Mouse (Mus musculus) CH12.LX (cell line): ENCODE results near the gene Thsd7b. TPM values are rescaled to one million over a fixed set of nuclear protein-coding genes. Genes with fewer than 3 reads are reported as not detected.

Experiments
- DNase-seq: peaks from one replicate; pipeline ENCODE4 v3.0.0-alpha.2; 2013; ENCODE audit errors: extremely low read depth
- H3K27ac ChIP-seq: 2 replicates; pipeline ENCODE4 v1.5.1; 2012; ENCODE audit warnings: low read depth, mild to moderate bottlenecking, control low read depth, moderate library complexity; ENCODE audit not compliant: insufficient read depth
- H3K27me3 ChIP-seq: replicated peaks from 2 replicates; pipeline ENCODE3; 2012; ENCODE audit warnings: inconsistent platforms
- H3K36me3 ChIP-seq, 2 experiments: replicated peaks in 1 of 2; 2 replicates each; pipeline versions ENCODE3 to v1.6.1; 2012; ENCODE audit warnings: inconsistent platforms in 1 of 2, low read length in 1 of 2, mild to moderate bottlenecking in 1 of 2, mixed read lengths in 1 of 2, moderate library complexity in 1 of 2; ENCODE audit not compliant: control insufficient read depth in 1 of 2, insufficient read depth in 1 of 2
- H3K4me1 ChIP-seq, 2 experiments: 2 replicates each; pipeline ENCODE4 v1.6.1; 2012; ENCODE audit warnings: inconsistent platforms in 1 of 2, moderate library complexity in 1 of 2; ENCODE audit not compliant: insufficient read depth in 2 of 2, control insufficient read depth in 1 of 2
- H3K4me2 ChIP-seq: 2 replicates; pipeline ENCODE4 v1.6.1; 2012; ENCODE audit warnings: low read depth, mild to moderate bottlenecking, control low read depth; ENCODE audit not compliant: poor library complexity, insufficient read depth, severe bottlenecking
- H3K4me3 ChIP-seq, 3 experiments: fragments of 150-350 bp in 1 of 3; sonication (generic) in 1 of 3; replicated peaks in 1 of 3; 2 replicates each; pipeline versions ENCODE3 to v1.5.1; 2011 to 2012; ENCODE audit warnings: low read depth in 2 of 3, low read length in 2 of 3, mild to moderate bottlenecking in 2 of 3, moderate library complexity in 2 of 3, control low read depth in 1 of 3, improper control_type of control experiment in 1 of 3, inconsistent platforms in 1 of 3, mixed read lengths in 1 of 3; ENCODE audit not compliant: poor library complexity in 1 of 3
- H3K79me2 ChIP-seq: replicated peaks from 2 replicates; pipeline ENCODE4 v1.6.1; 2012; ENCODE audit warnings: mild to moderate bottlenecking, moderate library complexity; ENCODE audit not compliant: control insufficient read depth, poor library complexity, insufficient read depth, severe bottlenecking; ENCODE audit errors: extremely low read depth
- H3K9ac ChIP-seq: 2 replicates; pipeline ENCODE4 v1.6.1; 2012; ENCODE audit warnings: low read depth, mild to moderate bottlenecking, control low read depth, moderate library complexity; ENCODE audit not compliant: insufficient read depth
- H3K9me3 ChIP-seq: replicated peaks from 2 replicates; pipeline ENCODE3; 2012; ENCODE audit warnings: low read length, inconsistent platforms, mixed read lengths
- BHLHE40 ChIP-seq: IDR thresholded peaks from 2 replicates; pipeline ENCODE4 v1.6.1; 2011; ENCODE audit warnings: mild to moderate bottlenecking, low read depth, low read length, improper control_type of control experiment
- CHD1 ChIP-seq: IDR thresholded peaks from 2 replicates; pipeline ENCODE4 v1.6.1; 2012; ENCODE audit warnings: low read depth, low read length, improper control_type of control experiment, inconsistent platforms
- CTCF ChIP-seq, 2 experiments: IDR thresholded peaks in 1 of 2; conservative IDR thresholded peaks in 1 of 2; 2 replicates each; pipeline ENCODE4 v1.5.1; 2011 to 2012; ENCODE audit warnings: low read depth in 2 of 2, low read length in 2 of 2, improper control_type of control experiment in 1 of 2, inconsistent platforms in 1 of 2, mild to moderate bottlenecking in 1 of 2, moderate library complexity in 1 of 2
- ETS1 ChIP-seq: conservative IDR thresholded peaks from 2 replicates; pipeline ENCODE4 v1.6.1; 2012; ENCODE audit warnings: low read depth, mild to moderate bottlenecking, inconsistent platforms, low read length, improper control_type of control experiment, moderate library complexity
- GABPA ChIP-seq: IDR thresholded peaks from 2 replicates; pipeline ENCODE4 v1.6.1; 2012; ENCODE audit warnings: low read depth, low read length, improper control_type of control experiment, inconsistent platforms; ENCODE audit not compliant: insufficient replicate concordance
- HCFC1 ChIP-seq: IDR thresholded peaks from 2 replicates; pipeline ENCODE4 v1.6.1; 2012; ENCODE audit warnings: low read depth, mild to moderate bottlenecking, inconsistent platforms, low read length, improper control_type of control experiment
- IRF4 ChIP-seq: IDR thresholded peaks from 2 replicates; pipeline ENCODE4 v1.6.1; 2014; ENCODE audit warnings: low read depth, mild to moderate bottlenecking, inconsistent platforms, low read length, improper control_type of control experiment
- JUN ChIP-seq: IDR thresholded peaks from 2 replicates; pipeline ENCODE4 v1.6.1; 2011; ENCODE audit warnings: low read depth, mild to moderate bottlenecking, low read length, improper control_type of control experiment, moderate library complexity; ENCODE audit not compliant: insufficient read depth
- KAT2A ChIP-seq: IDR thresholded peaks from 2 replicates; pipeline ENCODE4 v1.6.1; 2012; ENCODE audit warnings: low read length, improper control_type of control experiment, inconsistent platforms; ENCODE audit not compliant: insufficient replicate concordance
- MAFK ChIP-seq: IDR thresholded peaks from 2 replicates; pipeline ENCODE4 v1.6.1; 2011; ENCODE audit warnings: low read length, improper control_type of control experiment; ENCODE audit not compliant: insufficient replicate concordance
- MXI1 ChIP-seq: IDR thresholded peaks from 2 replicates; pipeline ENCODE4 v1.6.1; 2011; ENCODE audit warnings: mild to moderate bottlenecking, low read depth, low read length, improper control_type of control experiment
- MYC ChIP-seq: IDR thresholded peaks from 2 replicates; pipeline ENCODE4 v1.6.1; 2011; ENCODE audit warnings: low read depth, mild to moderate bottlenecking, improper control_type of control experiment, low read length
- NELFE ChIP-seq: IDR thresholded peaks from 2 replicates; pipeline ENCODE4 v1.6.1; 2011; ENCODE audit warnings: low read depth, low read length, improper control_type of control experiment
- NRF1 ChIP-seq: IDR thresholded peaks from 2 replicates; pipeline ENCODE4 v1.6.1; 2014; ENCODE audit warnings: low read depth, mild to moderate bottlenecking, inconsistent platforms, low read length, improper control_type of control experiment, moderate library complexity
- PAX5 ChIP-seq: IDR thresholded peaks from 2 replicates; pipeline ENCODE4 v1.6.1; 2012; ENCODE audit warnings: low read length, inconsistent platforms, mixed read lengths
- POLR2AphosphoS2 ChIP-seq: IDR thresholded peaks from 2 replicates; pipeline ENCODE4 v1.6.1; 2011; ENCODE audit warnings: low read depth, low read length, improper control_type of control experiment
- RAD21 ChIP-seq: IDR thresholded peaks from 2 replicates; pipeline ENCODE4 v1.6.1; 2011; ENCODE audit warnings: low read depth, mild to moderate bottlenecking, low read length, improper control_type of control experiment, moderate library complexity
- SMC3 ChIP-seq: IDR thresholded peaks from 2 replicates; pipeline ENCODE4 v1.6.1; 2011; ENCODE audit warnings: low read depth, low read length, improper control_type of control experiment
- TBP ChIP-seq: conservative IDR thresholded peaks from 2 replicates; pipeline ENCODE4 v1.6.1; 2011; ENCODE audit warnings: low read depth, low read length, improper control_type of control experiment
- UBTF ChIP-seq: IDR thresholded peaks from 2 replicates; pipeline ENCODE4 v1.6.1; 2012; ENCODE audit warnings: low read depth, mild to moderate bottlenecking, inconsistent platforms, low read length, improper control_type of control experiment, moderate library complexity
- USF1 ChIP-seq: IDR thresholded peaks from 2 replicates; pipeline ENCODE4 v1.6.1; 2014; ENCODE audit warnings: low read depth, mild to moderate bottlenecking, inconsistent platforms, low read length, improper control_type of control experiment
- USF2 ChIP-seq: conservative IDR thresholded peaks from 2 replicates; pipeline ENCODE4 v1.6.1; 2011; ENCODE audit warnings: low read depth, low read length, improper control_type of control experiment
- ZC3H11A ChIP-seq: IDR thresholded peaks from 2 replicates; pipeline ENCODE4 v1.6.1; 2012; ENCODE audit warnings: low read depth, mild to moderate bottlenecking, inconsistent platforms, low read length, improper control_type of control experiment
- ZKSCAN1 ChIP-seq: IDR thresholded peaks from 2 replicates; pipeline ENCODE4 v1.6.1; 2012; ENCODE audit warnings: low read depth, inconsistent platforms, low read length, improper control_type of control experiment, borderline replicate concordance
- ZMIZ1 ChIP-seq: IDR thresholded peaks from 2 replicates; pipeline ENCODE4 v1.6.1; 2012; ENCODE audit warnings: low read depth, mild to moderate bottlenecking, inconsistent platforms, low read length, improper control_type of control experiment
- ZNF384 ChIP-seq: IDR thresholded peaks from 2 replicates; pipeline ENCODE4 v1.6.1; 2012; ENCODE audit warnings: low read depth, low read length, improper control_type of control experiment, inconsistent platforms
- dilution Hi-C: fragments of 300-500 bp; cut with MboI; formaldehyde crosslinking; loops from 2 replicates; pipeline ENCODE4 v1.14.3; 2020; ENCODE audit warnings: low sequenced_read_pairs; ENCODE audit not compliant: extremely low pct_unique_long_range_greater_than_20kb, extremely low pct_ligation_motif_present
- in situ Hi-C: fragments of 300-500 bp; cut with MboI; formaldehyde crosslinking; loops from 3 replicates; pipeline ENCODE4 v1.14.3; 2019; ENCODE audit warnings: low sequenced_read_pairs, low pct_ligation_motif_present, low pct_unique_long_range_greater_than_20kb, mixed read lengths
- polyA plus RNA-seq: library from polyadenylated mRNA; unstranded; fragments of >175 nt; gene quantifications from 2 replicates; pipeline ENCODE4 v1.2.1, GENCODE M21; 2012; ENCODE audit warnings: low read depth; ENCODE audit not compliant: insufficient read length
- total RNA-seq, 2 experiments: library from RNA; depleted of rRNA; stranded (reverse); fragments of 300-350 nt in 1 of 2; fragments of >200 nt in 1 of 2; gene quantifications; 2 replicates each; pipeline ENCODE4 v1.2.3; 2012 to 2014

The Thsd7b gene
- total and polyA plus RNA-seq, 3 experiments, result not detected

DNA sequence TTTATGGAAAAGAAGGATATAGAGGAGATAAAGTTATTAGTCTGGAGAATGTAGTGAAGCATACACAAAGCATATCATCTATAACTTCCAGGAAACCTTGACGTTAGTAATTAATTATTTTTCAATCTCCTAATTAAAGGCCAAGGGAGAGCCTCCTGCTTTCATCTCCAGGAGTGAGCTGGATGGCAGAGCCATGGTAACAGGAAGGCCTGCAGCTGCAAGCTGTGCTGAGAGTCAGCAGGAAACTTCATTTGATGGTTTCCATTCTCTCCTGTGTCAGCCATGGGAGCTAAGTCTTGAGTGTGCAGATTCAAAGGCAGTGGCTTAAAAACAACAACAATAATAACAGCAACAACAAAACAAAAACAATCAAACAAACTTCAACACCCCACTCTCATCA, 507.5 kb downstream of the Thsd7b start:
- no peak overlapping the region for H3K9ac ChIP-seq
- TF ChIP-seq ZC3H11A (no peak), GABPA (no peak), MAFK (no peak)
- TF ChIP-seq, all 38 proteins: peak for 0
- dilution Hi-C loops, result no loop called here
- no peaks in the 10 kb centered on the region for H3K79me2 ChIP-seq
- no peak overlapping the region for H3K27ac ChIP-seq
- no peaks in the 10 kb centered on the region for H3K36me3 ChIP-seq
- in situ Hi-C loops, result no loop called here
- DNase-seq, result no peak
- no peak overlapping the region for H3K4me2 ChIP-seq
- no peaks in the 10 kb centered on the region for H3K27me3 ChIP-seq
- H3K4me3 ChIP-seq, result no peak overlapping the region
- no peaks in the 10 kb centered on the region for H3K9me3 ChIP-seq
- peaks cover 0 to 6% of the 10 kb centered on the region in 2 experiments; a peak in 2 of 4 replicates for H3K4me1 ChIP-seq

DNA sequence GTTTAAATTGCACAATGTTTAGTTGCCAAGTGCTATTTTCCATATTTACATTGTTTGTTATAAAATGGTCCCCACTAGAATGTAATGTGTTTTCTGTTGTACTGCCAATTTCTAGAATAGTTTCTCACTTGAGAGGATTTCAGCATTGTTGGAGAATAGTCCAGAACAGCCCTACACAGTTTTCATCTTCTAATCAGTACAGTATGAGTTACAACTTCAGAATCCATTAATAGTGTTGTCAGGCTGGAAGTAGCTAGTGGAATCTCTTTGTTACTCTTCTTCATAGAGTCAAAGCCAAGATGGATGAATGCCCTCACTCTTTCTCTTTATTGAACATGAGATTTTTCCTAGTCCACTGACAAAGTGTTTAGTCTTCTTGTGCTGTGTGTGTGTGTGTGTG, 525.4 kb downstream of the Thsd7b start:
- TF ChIP-seq BHLHE40 (no peak), USF2 (no peak), TBP (no peak)
- Histone ChIP-seq H3K9ac (no peak overlapping the region), H3K36me3 (no peaks in the 10 kb centered on the region), H3K27me3 (no peaks in the 10 kb centered on the region), H3K4me2 (no peak overlapping the region), H3K9me3 (no peaks in the 10 kb centered on the region), H3K4me1 (no peaks in the 10 kb centered on the region), H3K79me2 (no peaks in the 10 kb centered on the region), H3K27ac (no peak overlapping the region), H3K4me3 (no peak overlapping the region)
- dilution Hi-C loops, result no loop called here
- in situ Hi-C loops, result no loop called here
- DNase-seq, result no peak

DNA sequence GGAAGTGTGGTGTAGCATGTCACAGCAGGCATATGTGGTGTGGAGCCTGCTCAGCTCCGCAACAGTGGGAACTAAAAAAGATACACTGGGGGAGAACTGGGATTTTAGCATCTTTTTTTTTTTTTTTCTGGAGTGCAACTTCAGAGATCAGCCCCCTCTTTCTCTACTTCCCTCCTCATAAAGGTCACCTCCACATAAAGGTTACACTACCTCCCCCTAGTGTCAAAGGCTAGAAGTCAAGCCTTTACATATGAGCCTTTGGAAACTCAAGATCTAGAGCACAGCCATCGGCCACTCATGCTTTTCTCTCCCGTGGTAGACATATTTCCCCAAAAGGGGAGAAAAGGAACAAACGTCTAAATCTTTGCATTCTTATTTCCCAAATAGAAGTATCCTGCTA, 553.8 kb downstream of the Thsd7b start:
- Histone ChIP-seq H3K36me3 (no peaks in the 10 kb centered on the region), H3K4me1 (no peaks in the 10 kb centered on the region), H3K4me2 (no peak overlapping the region), H3K4me3 (no peak overlapping the region), H3K9me3 (no peaks in the 10 kb centered on the region), H3K27me3 (no peaks in the 10 kb centered on the region), H3K27ac (no peak overlapping the region), H3K79me2 (no peaks in the 10 kb centered on the region), H3K9ac (no peak overlapping the region)
- in situ Hi-C loops, result no loop called here
- dilution Hi-C loops, result no loop called here
- peak; percentile 51 for DNase-seq
- TF ChIP-seq ZC3H11A, result no peak
- no peak for TF ChIP-seq ZKSCAN1
- TF ChIP-seq RAD21, result peak; percentile 60
- TF ChIP-seq USF2, result no peak
- TF ChIP-seq SMC3, result peak; percentile 66
- TF ChIP-seq ETS1, result no peak
- TF ChIP-seq MXI1, result no peak
- TF ChIP-seq CHD1, result no peak
- TF ChIP-seq PAX5, result no peak
- no peak for TF ChIP-seq UBTF
- no peak for TF ChIP-seq MYC
- TF ChIP-seq TBP, result no peak
- no peak for TF ChIP-seq GABPA
- no peak for TF ChIP-seq USF1
- TF ChIP-seq CTCF (conservative IDR thresholded peaks at IDR 0.05 in 1 of 2, IDR thresholded peaks at IDR 0.05 in 1 of 2; ENCODE audit: low read depth in 2 of 2, low read length in 2 of 2), result peak; percentile 38 to 71; a peak in 3 of 4 replicates
- TF ChIP-seq NRF1, result no peak
- TF ChIP-seq NELFE, result no peak
- no peak for TF ChIP-seq JUN
- TF ChIP-seq MAFK, result no peak
- TF ChIP-seq IRF4, result no peak
- no peak for TF ChIP-seq ZMIZ1
- TF ChIP-seq KAT2A, result no peak
- no peak for TF ChIP-seq HCFC1
- TF ChIP-seq POLR2AphosphoS2, result no peak
- TF ChIP-seq ZNF384, result peak; percentile 62
